Mouse (Mus musculus) activated CD4-positive, CD25-positive, alpha-beta regulatory T cell (primary cell): ENCODE data around the gene Cyp2c69. TPM values are rescaled to one million over a fixed set of nuclear protein-coding genes. Genes with fewer than 3 reads are reported as not detected.

Experiments
- polyA plus RNA-seq, 2 experiments: library from polyadenylated mRNA; unstranded; fragments of 100-300 nt; shearing (Covaris generic); gene quantifications; one replicate each; pipeline ENCODE4 v1.2.1; 2017

The Cyp2c69 gene
- not detected for polyA plus RNA-seq

GRCm38 (mm10) chr19:39886699-39887098 lies at the start of gene Cyp2c69:
Cyp2c69 (minus strand) TSS chr19:39886799.

GRCm38 (mm10) chr19:39812714-39813113 lies 73.9 kb downstream of the Cyp2c69 start, which contains the start of gene Cyp2c40:
Cyp2c40 (minus strand) TSS chr19:39812814.

Other genes with a start within 250 kb of the Cyp2c69 start
- gene Cyp2c67, start 237.7 kb downstream of the Cyp2c69 start, polyA plus RNA-seq = not detected
- gene Cyp2c68, start 145.7 kb downstream of the Cyp2c69 start, polyA plus RNA-seq = not detected
- gene Cyp2c40, start 74.0 kb downstream of the Cyp2c69 start, polyA plus RNA-seq = not detected
- gene Cyp2c37, start 105.6 kb upstream of the Cyp2c69 start, polyA plus RNA-seq = not detected
- not detected for gene Cyp2c54, start 187.0 kb upstream of the Cyp2c69 start, polyA plus RNA-seq
- gene Cyp2c50, start 202.9 kb upstream of the Cyp2c69 start, polyA plus RNA-seq = not detected